Mouse (Mus musculus): ENCODE data around the gene Dexi. TPM values are rescaled to one million over a fixed set of nuclear protein-coding genes. Genes with fewer than 3 reads are reported as not detected.
A peak's percentile ranks its signal among the peaks of the same experiment; 100 is the strongest.

The Dexi gene
- polyA plus RNA-seq, 1 experiment from 2014 or later: 21.7 TPM

DNA sequence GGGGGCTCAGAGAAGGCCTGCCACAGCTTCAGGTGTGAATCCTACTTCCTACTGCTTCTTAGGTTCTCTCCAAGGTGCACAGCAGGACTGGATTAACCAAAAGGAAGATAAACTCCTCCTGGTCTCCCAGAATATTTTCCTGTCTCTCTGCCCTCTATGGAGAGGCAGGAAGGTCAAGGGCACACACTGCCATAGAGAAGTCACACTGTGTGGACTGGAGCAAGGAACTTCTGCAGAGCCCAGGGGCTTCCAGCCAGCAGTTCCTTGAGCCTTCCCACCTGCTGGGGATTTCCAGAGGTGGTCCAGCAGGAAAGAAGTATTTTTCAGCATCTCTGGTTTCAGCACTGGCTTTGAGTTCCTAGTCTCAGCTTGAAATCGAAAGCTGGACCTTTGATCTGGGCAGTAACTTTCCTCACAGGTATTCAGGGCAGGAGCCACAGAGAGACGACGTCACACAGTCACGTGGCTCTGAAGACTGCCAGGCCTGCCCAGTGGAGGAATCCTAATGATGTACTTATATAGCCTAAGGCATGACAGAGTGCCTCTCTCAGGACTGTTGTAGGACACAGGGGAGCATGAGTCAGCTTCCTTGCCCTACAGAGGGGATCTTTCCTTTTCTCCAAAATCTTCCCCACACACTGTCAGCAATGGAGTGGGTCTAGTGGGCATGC is 77.7 kb downstream of the Dexi start:
- ATAC-seq (replicated peaks; ENCODE audit: low FRiP score, low read depth) (peak; percentile 95), DNase-seq (ENCODE audit: low spot score) (peak; percentile 34)
- WGBS: 15% methylated on average over 4 of the region's 4 CpGs
- no peak for TF ChIP-seq CTCF (IDR thresholded peaks at IDR 0.05; ENCODE audit: low read depth)
- Histone ChIP-seq H3K36me3 (ENCODE audit: insufficient read depth, low read length) (no peaks in the 10 kb centered on the region), H3K9me3 (replicated peaks; ENCODE audit: low read length) (no peaks in the 10 kb centered on the region), H3K4me2 (ENCODE audit: low read length) (no peak overlapping the region), H3K27me3 (ENCODE audit: insufficient read depth, low read length) (no peaks in the 10 kb centered on the region), H3K9ac (ENCODE audit: low read depth, low read length) (no peak overlapping the region), H3K27ac (peak overlapping the region; percentile 44; the same call in 1 of the 2 replicates), H3K4me3 (replicated peaks; ENCODE audit: low read depth, low read length) (no peak overlapping the region), H3K4me1 (replicated peaks; ENCODE audit: insufficient read depth, low read length) (no peaks in the 10 kb centered on the region)

DNA sequence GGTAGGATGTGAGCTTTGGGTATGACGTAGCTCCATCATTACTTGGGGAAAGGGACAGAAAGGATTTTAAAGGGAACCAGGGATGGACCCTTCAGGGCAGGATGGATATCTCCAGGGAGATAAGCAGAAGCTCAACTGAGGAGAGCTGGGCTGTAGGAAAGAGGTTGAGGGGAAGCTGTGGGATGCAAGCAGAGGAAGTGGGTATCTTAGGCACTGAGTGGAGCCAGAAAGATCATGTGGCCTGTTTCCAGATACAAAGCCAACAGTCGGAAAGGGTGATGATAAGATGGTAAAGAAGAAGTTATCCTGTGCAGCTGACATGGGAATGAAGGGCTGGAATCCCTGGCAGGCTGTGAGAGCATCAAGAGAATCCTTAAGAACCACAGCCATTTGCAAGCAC is 81.7 kb downstream of the Dexi start:
- WGBS: 86% methylated on average over 2 of the region's 2 CpGs
- H3K9me3 ChIP-seq (replicated peaks; ENCODE audit: low read length): no peaks in the 10 kb centered on the region
- H3K4me3 ChIP-seq (replicated peaks; ENCODE audit: low read depth, low read length): no peak overlapping the region
- no peaks in the 10 kb centered on the region for H3K27me3 ChIP-seq (ENCODE audit: insufficient read depth, low read length)
- ATAC-seq (replicated peaks; ENCODE audit: low FRiP score, low read depth) (no peak), DNase-seq (ENCODE audit: low spot score) (no peak)
- no peak overlapping the region for H3K9ac ChIP-seq (ENCODE audit: low read depth, low read length)
- no peaks in the 10 kb centered on the region for H3K36me3 ChIP-seq (ENCODE audit: insufficient read depth, low read length)
- H3K27ac ChIP-seq: no peak overlapping the region
- no peak for TF ChIP-seq CTCF (IDR thresholded peaks at IDR 0.05; ENCODE audit: low read depth)
- no peaks in the 10 kb centered on the region for H3K4me1 ChIP-seq (replicated peaks; ENCODE audit: insufficient read depth, low read length)
- H3K4me2 ChIP-seq (ENCODE audit: low read length): no peak overlapping the region

DNA sequence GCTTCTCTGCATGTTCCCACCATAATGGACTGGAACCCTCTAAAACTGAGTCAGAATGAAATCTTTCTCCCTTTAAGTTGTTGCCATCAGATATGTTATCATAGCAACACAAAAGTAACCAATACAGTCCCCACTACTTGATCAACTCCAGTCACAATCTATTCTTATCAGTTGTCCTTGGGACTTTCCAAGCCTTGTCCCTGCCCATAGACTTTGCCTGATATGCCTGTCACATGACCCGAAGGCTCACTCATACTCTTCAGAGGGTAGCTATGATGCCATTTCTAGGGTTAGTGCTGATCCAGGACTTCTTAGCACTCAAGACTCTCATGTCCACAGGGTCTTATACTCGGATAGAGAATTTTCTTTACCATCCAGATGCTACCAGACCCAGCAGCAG is 82.7 kb downstream of the Dexi start:
- Histone ChIP-seq H3K36me3 (ENCODE audit: insufficient read depth, low read length) (no peaks in the 10 kb centered on the region), H3K27me3 (ENCODE audit: insufficient read depth, low read length) (no peaks in the 10 kb centered on the region), H3K4me2 (ENCODE audit: low read length) (no peak overlapping the region), H3K9me3 (replicated peaks; ENCODE audit: low read length) (no peaks in the 10 kb centered on the region), H3K27ac (no peak overlapping the region), H3K4me3 (replicated peaks; ENCODE audit: low read depth, low read length) (no peak overlapping the region), H3K4me1 (replicated peaks; ENCODE audit: insufficient read depth, low read length) (no peaks in the 10 kb centered on the region), H3K9ac (ENCODE audit: low read depth, low read length) (no peak overlapping the region)
- ATAC-seq (replicated peaks; ENCODE audit: low FRiP score, low read depth): no peak
- TF ChIP-seq CTCF (IDR thresholded peaks at IDR 0.05; ENCODE audit: low read depth): no peak
- 76% methylated on average over 2 of the region's 2 CpGs for WGBS
- no peak for DNase-seq (ENCODE audit: low spot score)

DNA sequence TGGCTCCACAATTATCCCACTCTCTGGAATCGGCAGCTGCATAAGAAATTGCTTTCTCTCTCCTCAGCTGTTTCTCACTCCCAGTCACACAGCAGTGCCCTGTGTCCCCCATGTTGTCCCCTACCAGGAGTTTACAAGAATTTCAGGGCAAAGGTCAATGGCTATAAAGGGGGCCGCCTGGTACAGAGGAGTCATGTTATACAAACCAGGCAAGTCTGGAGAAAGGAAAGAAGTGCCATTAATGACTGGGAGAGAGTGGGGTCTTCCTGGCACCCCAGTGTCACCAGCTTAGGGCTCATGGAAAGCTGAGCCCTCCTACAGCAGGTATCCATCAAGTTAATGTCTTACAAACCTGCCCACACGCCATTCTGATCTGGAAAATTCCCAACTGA is 88.3 kb downstream of the Dexi start:
- no peak overlapping the region for H3K9ac ChIP-seq (ENCODE audit: low read depth, low read length)
- no peak for TF ChIP-seq CTCF (IDR thresholded peaks at IDR 0.05; ENCODE audit: low read depth)
- H3K27ac ChIP-seq: no peak overlapping the region
- ATAC-seq (replicated peaks; ENCODE audit: low FRiP score, low read depth) (no peak), DNase-seq (ENCODE audit: low spot score) (peak; percentile 27)
- no peaks in the 10 kb centered on the region for H3K27me3 ChIP-seq (ENCODE audit: insufficient read depth, low read length)
- 16% methylated on average over 3 of the region's 3 CpGs for WGBS
- no peak overlapping the region for H3K4me3 ChIP-seq (replicated peaks; ENCODE audit: low read depth, low read length)
- H3K4me2 ChIP-seq (ENCODE audit: low read length): no peak overlapping the region
- 0 out of 2 replicates have a peak, but pooled peaks cover 3% of the 10 kb centered on the region for H3K4me1 ChIP-seq (replicated peaks; ENCODE audit: insufficient read depth, low read length)
- no peaks in the 10 kb centered on the region for H3K36me3 ChIP-seq (ENCODE audit: insufficient read depth, low read length)
- no peaks in the 10 kb centered on the region for H3K9me3 ChIP-seq (replicated peaks; ENCODE audit: low read length)

DNA sequence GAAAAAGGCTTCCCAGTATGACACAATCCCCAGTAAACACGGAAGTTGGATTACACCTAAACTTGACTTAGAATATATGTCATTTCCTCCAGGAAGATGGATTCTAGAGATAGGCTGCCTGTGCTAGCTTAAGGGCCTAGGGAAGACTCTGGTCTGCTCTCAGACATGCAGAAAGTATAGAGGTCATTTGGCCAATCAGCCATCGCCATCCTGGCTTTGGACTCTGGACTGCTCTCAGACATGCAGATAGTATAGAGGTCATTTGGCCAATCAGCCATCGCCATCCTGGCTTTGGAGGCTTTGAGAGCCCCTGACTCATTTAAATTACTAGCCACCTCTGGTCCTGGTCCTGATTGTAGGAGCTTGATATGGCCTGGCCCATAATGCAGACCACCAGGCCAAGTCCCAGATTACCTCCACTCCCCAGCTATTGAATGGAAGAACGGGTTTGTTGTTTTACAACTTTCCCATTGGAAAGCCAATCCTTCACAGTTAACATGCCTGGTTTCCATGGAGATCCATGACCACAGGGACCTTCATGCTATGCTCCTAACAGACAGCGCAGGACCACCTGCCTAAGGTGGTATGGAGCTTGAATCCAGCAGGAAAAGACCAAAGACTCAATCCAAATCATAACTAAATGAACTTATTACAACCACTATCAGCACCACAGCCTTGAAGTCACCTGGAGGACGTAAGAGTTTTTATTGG is 88.8 kb downstream of the Dexi start:
- DNase-seq (ENCODE audit: low spot score): no peak
- 0 out of 2 replicates have a peak, but pooled peaks cover 3% of the 10 kb centered on the region for H3K4me1 ChIP-seq (replicated peaks; ENCODE audit: insufficient read depth, low read length)
- WGBS: 52% methylated on average over 6 of the region's 6 CpGs
- no peak overlapping the region for H3K4me3 ChIP-seq (replicated peaks; ENCODE audit: low read depth, low read length)
- no peak for TF ChIP-seq CTCF (IDR thresholded peaks at IDR 0.05; ENCODE audit: low read depth)
- no peak overlapping the region for H3K9ac ChIP-seq (ENCODE audit: low read depth, low read length)
- no peaks in the 10 kb centered on the region for H3K36me3 ChIP-seq (ENCODE audit: insufficient read depth, low read length)
- H3K27me3 ChIP-seq (ENCODE audit: insufficient read depth, low read length): no peaks in the 10 kb centered on the region
- no peak for ATAC-seq (replicated peaks; ENCODE audit: low FRiP score, low read depth)
- H3K27ac ChIP-seq: no peak overlapping the region
- no peak overlapping the region for H3K4me2 ChIP-seq (ENCODE audit: low read length)
- H3K9me3 ChIP-seq (replicated peaks; ENCODE audit: low read length): no peaks in the 10 kb centered on the region

Other genes starting within 250 kb of the Dexi start
- 17.6 and 19.7 TPM in 2 replicates for gene Emp2, start 229.1 kb downstream of the Dexi start, polyA plus RNA-seq (2015; fragmentation: Nextera tagmentation; extraction: Ambion mirVana)
- gene Tekt5, start 147.6 kb downstream of the Dexi start, polyA plus RNA-seq (2015; fragmentation: Nextera tagmentation; extraction: Ambion mirVana): 1.1 and 1.2 TPM in 2 replicates
- gene Nubp1, start 131.1 kb downstream of the Dexi start, polyA plus RNA-seq (2015; fragmentation: Nextera tagmentation; extraction: Ambion mirVana): 55.7 and 57.7 TPM in 2 replicates
- gene Tvp23a, start 95.7 kb downstream of the Dexi start, polyA plus RNA-seq (2015; fragmentation: Nextera tagmentation; extraction: Ambion mirVana): 5.9 and 6.9 TPM in 2 replicates
- 0.93 and 0.95 TPM in 2 replicates for gene Ciita, start 63.0 kb downstream of the Dexi start, polyA plus RNA-seq (2015; fragmentation: Nextera tagmentation; extraction: Ambion mirVana)
- 32.5 and 35.0 TPM in 2 replicates for gene Clec16a, start 2.3 kb upstream of the Dexi start, polyA plus RNA-seq (2015; fragmentation: Nextera tagmentation; extraction: Ambion mirVana)
- gene Socs1, start 242.5 kb upstream of the Dexi start, polyA plus RNA-seq (2015; fragmentation: Nextera tagmentation; extraction: Ambion mirVana): 7.4 and 7.8 TPM in 2 replicates
- not detected in 2 replicates for gene Tnp2, start 245.6 kb upstream of the Dexi start, polyA plus RNA-seq (2015; fragmentation: Nextera tagmentation; extraction: Ambion mirVana)
- gene Prm3, start 247.9 kb upstream of the Dexi start, polyA plus RNA-seq (2015; fragmentation: Nextera tagmentation; extraction: Ambion mirVana): not detected in 2 replicates

Data from kidney, postnatal 0 days (tissue).